Mouse (Mus musculus) ovary, postnatal 10 days (tissue): ENCODE data around the gene Utp14b.

ENCODE experiments used
- DNase-seq: peaks from one replicate; pipeline ENCODE4 v3.0.0; 2022; ENCODE audit warnings: low spot score

The Utp14b gene

DNA sequence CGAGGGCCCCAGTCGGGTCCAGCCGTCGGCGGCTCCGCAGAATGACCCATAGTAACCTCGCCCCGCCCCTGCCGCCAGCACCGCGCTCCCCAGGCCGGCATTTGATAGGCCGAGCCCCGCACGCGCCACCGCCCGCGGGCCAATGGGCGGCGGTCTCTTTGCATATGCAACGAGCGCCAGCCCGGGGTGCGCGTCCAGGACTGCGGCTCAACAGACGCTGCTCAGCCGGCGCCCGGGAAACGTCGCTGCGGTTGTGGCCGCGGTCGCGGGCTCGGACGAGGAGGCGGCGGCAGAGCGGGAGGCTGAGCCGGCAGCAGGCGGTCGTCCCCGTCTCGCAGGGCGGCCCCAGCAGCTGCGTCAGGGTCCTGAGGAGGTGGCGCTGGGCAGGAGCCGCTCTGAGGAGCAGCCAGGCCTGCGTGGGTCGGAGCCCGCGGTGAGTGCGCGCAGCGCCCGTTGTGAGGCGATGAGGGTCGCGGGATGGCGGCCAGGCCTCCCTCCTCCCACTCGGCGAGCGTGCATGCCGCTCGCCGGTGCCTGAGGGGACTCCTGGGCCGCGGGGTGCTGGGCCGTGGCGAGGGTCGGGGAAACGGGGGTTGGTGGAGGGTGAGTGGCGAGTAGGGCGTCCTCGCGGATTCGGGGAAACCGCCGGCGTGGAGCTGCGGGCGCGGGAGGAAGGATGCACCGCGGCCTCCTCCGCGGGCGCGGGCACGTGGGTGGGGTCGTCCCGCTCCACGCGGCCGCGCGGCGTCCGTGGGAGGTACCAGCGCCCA is at the start of gene Utp14b, which contains the start of gene Acsl3:
Gene Utp14b (plus strand): TSS at position 368 of the 770 bp plus-strand sequence.
Gene Acsl3 (plus strand): TSS at position 155 of the 770 bp plus-strand sequence.
- DNase-seq = peak; percentile 97

DNA sequence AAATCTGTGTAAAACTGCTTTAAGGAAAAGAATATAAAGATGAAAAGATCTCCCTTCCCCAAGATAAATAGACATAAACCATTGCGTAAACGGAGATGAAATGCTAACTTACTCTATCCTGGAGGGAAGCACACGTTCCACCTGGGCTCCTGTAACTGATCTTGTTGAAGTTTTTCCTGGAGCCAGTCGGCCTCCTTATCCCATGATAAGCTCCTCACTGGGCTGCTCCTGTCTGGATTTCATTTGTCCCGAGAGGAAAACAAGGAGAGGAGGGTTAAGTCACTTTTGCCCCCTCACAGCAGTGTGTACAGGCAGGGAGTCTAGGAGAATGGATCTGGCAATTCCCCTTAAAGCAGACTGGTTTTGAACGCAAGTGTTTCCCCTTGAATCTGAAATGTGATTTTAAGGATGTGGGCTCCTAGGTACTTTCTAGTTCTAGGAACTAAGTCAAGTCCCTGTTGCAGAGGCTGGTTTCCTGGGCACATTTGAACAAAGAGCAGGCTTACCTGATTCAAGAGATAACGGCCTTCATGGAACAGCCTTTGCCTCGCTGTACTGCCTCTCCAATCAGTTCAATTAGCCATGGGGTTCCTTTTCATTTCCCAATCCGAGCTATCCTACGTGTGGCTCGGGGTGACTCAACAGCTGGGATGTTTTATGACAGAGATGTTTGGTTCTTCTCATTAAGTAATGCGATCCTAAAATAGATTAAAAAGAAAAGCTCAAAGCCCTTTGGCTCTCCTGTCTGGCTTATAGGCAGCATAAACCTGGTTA is 48.5 kb upstream of the Utp14b start:
- DNase-seq = no peak

GRCm38 (mm10) chr1:78611039-78611438 is 46.8 kb upstream of the Utp14b start:
- no peak for DNase-seq

DNA sequence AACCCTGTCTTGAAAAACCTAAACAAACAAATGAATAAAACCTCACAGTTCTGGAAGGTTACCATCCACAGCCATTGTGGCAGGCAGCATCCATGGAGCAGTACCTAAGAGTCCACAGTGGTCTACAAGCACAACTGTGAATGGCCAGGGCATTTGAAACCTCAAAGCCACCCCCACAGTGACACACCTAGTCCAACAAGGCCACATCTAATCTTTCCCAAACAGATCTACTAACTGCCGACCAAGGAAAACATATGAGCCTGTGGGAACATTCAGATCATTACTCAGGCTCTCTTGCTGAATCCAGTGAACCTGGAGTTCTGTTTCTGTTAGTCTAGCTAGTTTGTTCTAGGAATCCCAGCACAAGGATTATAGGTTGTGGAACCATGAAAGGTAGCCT is 44.9 kb upstream of the Utp14b start:
- DNase-seq = no peak

DNA sequence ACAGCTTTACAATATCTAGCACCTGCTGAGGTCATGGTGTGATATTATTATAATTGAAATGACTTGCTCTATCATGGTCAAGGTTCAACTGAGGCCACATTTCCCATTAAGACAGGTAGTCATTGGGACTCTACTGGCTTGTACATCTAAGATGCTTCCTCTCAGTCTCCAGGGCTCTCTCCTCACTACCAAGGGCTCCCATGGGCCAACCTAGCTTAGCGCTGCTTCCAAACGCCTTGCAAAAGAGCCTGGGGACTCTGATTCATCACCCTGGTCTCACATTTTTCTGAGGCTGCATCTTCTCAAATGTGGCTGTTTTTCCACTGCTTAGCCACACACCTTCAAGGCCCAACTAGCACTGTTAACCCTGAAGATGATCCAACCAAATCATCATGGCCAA is 33.5 kb upstream of the Utp14b start:
- no peak for DNase-seq

DNA sequence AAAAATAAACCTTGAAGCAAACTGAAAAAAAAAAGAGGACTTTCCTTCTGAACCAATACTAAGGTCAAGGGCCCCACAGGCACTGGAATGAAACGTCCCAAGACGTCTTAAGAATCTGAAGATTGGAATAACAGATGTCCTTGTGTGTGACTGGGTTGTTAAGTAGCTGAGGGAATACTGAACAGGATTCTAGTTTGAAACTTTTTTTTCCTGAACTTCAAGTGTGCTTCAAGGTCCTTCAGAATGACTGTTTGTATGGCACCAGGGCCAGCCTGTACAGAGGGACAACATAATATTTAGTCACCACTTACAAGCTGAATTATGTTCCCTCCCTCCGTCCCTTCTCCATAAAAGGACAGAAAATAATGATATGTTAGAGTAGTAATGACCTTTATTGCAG is 23.4 kb upstream of the Utp14b start:
- DNase-seq = no peak

- no peak for DNase-seq
Observed at GRCm38 (mm10) chr1:78640871-78641270, 17.0 kb upstream of the Utp14b start.

DNA sequence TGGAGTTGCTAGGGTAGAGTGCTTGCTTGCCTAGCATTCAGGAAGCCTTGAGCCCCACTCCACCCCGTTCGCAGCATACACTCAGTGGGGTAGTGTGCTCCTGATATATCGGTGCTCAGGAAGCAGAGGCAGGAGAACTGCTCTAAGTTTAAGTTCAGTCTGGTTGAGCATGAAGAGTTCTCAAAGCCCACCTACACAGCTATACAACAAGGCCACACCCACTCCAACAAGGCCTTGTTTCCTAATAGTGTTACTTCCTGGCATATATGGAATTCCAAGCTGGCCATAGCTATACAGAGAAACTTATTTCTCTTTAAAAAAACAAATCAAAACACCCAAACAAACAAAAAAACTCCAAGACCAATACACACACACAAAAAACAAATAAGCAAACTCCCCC is 16.0 kb upstream of the Utp14b start:
- DNase-seq = no peak

DNA sequence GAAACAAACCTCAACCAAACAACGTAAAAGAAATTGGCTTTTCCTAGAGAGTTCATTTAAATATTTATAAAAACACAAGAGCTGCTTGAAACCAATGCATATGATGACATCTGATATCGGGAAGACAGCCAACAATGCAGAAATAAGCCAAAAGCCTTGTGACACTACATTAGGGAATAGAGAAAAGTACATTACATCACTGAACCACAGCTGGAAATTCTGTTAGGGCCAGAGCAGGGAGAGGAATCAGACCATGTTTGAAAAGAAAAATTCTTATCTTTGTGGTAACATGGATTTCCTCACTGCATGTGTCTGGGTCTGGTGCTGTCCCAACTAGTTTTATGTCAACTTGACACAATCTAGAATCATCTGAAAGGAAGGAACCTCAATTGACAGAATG is 15.6 kb upstream of the Utp14b start:
- DNase-seq = no peak

- no peak for DNase-seq
Observed at GRCm38 (mm10) chr1:78647317-78647885, 10.4 kb upstream of the Utp14b start.

DNA sequence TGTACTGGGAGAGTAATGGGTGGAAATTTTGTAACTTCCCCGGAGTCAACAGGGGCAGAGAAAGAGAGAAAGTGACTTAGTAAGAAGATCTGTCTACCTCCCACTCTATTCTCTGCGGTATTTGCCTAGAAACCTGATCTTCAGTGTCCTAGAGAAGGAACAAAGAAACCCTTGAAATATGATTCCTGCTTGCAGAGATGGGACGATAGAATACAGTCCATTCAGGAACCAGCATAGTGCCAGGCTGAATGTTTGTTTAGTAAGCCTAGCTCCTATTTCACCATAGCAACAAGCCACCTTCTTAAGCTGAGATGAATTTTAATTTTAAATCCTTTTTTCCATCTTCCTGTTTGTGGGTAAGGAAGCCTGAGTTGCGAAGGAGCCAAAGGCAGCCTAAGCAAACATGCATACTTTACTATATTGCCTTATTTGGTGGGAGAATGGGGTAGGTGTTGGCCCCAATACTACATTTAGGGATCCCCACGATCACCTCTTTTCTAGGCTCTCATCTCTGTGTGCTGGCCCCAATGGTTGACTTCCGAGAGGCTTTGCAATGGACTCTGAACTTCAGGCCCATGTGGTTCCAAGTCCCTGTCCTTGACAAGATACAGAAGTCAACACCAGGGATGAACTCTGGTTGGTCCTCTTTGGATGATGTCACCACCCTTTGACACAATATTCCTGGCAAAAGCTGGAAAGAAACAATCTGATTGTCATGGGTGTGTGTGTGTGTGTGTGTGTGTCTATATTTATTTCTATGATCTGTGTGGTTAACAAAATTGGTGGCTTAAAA is 8.4 kb upstream of the Utp14b start:
- no peak for DNase-seq

DNA sequence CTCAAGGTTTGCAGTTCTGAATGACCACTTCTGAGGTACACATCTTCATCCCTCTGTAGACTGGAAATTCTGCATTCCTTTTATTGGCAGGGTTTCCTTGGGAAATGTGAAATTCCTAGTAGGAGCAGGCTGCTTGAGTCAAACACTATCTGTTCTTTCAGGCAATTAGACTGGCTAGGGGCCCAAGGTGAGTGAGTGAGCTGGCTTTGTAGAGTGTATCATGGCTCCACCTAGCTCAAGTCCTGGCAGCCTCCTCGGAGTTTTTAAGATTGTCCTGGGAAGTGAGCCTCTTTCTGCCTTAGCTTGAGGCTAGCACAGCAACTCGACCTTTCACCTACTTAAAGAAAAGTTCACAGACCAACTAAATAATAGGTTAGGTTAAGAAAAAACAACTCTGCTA is 1.4 kb upstream of the Utp14b start:
- DNase-seq = peak; percentile 10

GRCm38 (mm10) chr1:78657021-78657629 is 713 bp upstream of the Utp14b start:
- DNase-seq = no peak

DNA sequence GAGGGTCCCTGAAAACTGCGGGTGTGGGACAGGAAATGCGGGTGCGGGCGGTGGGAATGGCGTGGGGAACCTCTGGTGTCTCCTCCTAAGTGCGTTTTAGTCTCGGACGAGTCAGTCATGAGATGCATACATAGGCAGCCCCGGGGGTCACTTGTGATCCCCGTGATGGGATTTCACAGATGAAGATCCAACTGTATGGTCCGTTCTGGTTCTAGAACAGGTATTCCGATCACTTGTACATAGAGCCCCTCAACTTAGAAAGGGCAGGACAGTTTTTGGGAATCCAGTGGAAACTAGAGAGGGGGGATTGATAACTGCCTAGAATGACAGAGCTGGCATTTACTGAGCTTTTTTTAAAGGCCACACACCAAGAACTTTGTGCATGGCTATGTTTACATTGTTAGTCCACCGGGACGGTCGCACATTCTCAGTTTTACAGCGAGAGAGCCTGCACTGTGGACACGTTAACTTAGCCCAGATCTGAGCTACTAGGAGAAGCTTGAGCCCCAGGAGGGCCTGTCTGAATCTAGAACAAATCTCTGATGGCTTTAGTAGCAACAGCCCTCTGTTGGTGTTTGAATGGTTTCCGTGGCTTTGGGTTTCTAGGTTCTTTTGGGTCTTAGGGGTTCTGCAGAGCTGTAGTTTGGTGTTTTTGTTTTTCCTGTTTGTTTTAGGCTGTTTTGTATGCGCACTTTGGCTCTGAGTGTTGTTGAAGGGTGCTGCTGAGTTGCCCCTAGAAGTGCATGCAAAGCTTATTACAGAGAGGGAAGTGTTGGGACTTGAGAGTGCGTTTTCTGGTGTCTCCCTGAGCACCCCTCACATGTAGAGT is 817 bp downstream of the Utp14b start:
- DNase-seq = peak; percentile 7

DNA sequence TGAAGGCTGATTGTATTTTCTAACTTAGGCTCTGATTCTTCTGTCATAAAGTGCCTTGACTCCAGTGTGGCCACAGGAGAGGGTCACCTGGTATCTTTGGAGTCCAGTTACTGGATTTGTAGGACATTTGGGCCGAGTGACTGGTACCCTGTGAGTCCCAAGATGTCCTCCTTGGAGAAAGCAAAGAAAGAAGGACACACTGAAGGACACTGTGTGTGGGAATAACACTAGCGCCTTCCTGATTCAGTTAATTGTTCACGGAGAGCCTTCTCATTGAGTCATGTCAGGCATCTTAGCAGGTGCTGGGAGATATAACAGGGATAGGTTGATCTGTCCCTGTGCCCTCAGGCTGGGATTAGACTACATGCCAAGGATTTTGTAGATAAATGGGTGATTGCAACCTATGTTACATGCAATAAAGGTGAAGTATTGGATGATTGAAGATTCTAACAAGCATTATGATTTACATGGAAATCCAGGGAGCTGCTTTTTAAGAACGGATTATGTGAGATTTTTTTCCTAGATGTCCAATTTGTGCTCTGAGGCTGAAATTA is 1.5 kb downstream of the Utp14b start:
- no peak for DNase-seq

DNA sequence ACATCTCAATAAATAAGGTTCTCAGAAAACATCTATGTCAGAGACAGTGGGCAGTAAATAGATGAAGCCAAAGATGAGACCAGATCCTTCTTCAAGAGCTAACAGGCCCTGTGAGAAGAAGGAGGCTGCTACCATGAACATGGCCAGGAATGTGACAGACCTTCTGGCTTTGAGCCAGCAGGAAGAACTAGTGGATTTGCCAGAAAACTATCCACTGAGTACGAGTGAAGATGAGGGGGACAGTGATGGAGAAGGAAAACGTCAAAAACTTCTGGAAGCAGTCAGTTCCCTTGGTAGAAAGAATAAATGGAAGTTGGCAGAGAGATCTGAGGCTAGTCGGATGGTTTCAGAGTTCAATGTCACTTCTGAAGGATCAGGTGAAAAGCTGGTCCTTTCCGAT is 6.5 kb downstream of the Utp14b start:
- no peak for DNase-seq

DNA sequence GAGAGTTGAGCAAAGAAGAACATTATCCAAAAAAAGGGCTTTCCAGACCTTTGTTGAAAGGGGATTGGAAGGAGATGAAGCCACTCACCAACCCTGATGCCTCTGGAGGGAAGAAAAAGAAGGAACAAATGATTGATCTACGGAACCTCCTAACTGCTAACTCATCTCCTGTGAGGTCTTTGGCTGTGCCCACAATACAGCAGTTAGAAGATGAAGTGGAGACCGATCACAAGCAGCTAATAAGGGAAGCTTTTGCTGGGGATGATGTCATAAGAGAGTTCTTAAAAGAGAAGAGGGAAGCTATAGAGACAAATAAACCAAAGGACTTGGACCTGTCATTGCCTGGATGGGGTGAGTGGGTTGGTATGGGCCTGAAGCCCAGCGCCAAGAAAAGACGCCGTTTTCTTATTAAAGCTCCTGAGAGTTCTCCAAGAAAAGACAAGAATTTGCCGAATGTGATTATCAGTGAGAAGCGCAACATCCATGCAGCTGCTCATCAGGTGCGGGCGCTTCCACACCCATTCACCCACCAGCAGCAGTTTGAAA is 8.2 kb downstream of the Utp14b start:
- DNase-seq = no peak

- DNase-seq = no peak
Observed at GRCm38 (mm10) chr1:78666585-78666984, 8.7 kb downstream of the Utp14b start.

DNA sequence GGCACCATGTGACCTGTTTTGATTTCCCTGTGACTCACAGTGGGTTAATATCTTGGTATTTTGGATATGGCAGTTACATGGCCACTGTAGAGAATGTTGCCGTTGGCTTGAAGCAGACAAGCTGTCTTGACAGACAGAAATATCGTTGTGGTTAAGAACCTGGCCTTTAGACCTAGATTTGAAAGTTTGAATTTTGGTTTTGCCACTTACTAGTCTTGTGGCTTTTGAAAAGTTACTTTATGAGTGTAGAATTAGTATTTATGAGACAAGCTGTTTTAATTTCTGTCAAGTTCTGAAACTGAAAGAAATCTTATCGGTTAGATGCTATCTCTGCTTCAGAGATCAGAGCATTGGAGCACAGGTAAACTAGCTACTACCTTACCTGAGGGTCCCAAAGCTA is 24.5 kb downstream of the Utp14b start:
- no peak for DNase-seq

DNA sequence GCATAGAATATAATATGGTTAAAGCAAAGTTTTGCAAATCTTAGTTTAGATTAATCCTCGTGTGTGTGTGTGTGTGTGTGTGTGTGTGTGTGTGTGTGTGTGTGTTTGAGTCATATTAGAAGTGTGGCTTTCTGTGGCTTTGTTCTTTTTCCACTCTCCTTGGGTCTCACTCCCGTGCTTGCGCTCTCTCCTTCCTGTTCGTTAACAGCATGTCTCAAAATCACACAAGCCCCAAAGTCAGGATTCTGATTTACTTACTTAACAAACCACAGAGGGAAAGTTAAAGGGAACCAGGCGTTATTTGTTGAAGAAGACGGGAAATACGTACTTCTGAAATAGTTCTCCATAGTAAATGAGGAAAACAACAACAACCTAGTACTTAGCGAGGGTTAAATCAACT is 26.3 kb downstream of the Utp14b start:
- DNase-seq = no peak
